Mouse (Mus musculus) urinary bladder, adult 18-20 months (tissue): ENCODE measurements around the gene Med11.
A peak's percentile ranks its signal among the peaks of the same experiment; 100 is the strongest.
"Not testable (repeated sequence)": the region's sequence is repeated elsewhere in the genome, so short reads cannot be mapped to it uniquely, and the experiment has no call there.

ENCODE experiments used
- DNase-seq, 2 experiments: peaks; one replicate each; pipeline ENCODE4 v3.0.0; 2022; ENCODE audit warnings: low spot score in 2 of 2, mixed read lengths in 2 of 2

Med11 gene

DNA sequence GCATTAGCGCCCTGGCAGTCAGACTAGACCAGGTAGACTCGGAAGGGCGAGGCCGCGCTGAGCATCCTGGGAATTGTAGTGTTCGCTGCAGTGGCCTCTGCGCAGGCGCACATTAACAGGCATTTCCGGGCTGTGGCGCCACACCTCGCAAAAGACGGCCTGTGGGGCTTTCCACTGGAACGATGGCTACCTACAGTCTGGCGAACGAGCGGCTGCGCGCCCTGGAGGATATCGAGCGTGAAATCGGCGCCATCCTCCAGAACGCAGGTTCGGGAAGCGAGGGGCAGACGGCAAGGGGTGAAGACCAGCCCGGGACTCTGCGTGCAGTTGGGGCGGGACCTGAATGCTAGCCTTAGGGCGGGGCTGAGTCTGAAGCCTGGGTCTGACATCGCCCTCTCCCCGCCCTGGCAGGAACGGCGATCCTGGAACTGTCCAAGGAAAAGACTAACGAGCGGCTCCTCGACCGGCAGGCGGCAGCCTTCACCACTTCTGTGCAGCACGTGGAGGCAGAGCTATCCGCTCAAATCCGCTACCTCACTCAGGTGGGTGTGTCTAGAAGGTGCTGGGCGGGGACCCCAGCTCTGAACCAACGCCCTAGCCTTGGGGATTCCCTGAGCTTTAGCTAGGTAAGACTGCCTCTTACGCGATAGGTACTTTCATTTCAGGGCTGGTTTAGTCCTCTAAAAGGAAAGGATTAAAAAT is at the start of gene Med11:
Gene Med11, plus strand, starts transcription at position 123 of the 702 bp plus-strand sequence.
- peak; percentile 97 to 98 for DNase-seq

GRCm38 (mm10) chr11:70403598-70403997 is 48.1 kb upstream of the Med11 start:
- DNase-seq: peak in 1 of 2 experiments; percentile 37

- DNase-seq: peak; percentile 81 to 92
Observed at GRCm38 (mm10) chr11:70409594-70410296, 42.0 kb upstream of the Med11 start, which contains the start of gene Pelp1. Gene Pelp1, minus strand, starts transcription at chr11:70410031.

DNA sequence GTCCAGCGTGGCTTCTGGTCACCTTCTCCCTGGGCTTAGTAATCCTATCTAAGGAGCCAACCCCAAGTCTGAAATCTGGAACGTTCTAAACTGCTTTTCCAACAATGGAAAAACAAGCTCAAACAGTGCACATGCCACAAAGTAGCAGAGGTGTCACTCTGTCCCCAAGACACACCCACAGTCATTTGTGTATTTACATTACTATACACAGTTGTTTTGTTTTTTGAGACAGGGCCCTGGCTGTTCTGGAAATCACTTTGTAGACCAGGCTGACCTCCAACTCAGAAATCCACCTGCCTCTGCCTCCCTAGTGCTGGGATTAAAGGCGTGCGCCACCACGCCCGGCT is 41.4 kb upstream of the Med11 start:
- DNase-seq: no peak

DNA sequence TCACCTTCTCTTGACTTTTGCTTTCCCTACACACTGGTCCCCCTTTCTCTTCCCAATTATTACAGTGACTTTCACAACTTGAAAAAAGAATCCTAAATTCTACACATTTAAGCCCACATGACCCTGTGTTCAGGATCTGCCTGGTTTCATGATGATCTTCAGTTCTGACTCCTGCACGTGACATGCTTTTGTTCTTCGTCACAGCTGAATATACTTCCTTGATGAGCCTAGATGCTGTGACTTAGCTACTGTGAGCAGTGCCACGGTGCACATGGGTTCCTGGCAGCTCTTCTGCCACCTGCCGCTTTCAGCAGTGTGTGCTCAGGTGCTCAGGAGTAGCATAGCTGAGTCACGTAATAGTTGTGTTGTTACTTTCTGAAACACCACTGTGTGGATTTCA is 39.1 kb upstream of the Med11 start:
- no peak for DNase-seq

DNA sequence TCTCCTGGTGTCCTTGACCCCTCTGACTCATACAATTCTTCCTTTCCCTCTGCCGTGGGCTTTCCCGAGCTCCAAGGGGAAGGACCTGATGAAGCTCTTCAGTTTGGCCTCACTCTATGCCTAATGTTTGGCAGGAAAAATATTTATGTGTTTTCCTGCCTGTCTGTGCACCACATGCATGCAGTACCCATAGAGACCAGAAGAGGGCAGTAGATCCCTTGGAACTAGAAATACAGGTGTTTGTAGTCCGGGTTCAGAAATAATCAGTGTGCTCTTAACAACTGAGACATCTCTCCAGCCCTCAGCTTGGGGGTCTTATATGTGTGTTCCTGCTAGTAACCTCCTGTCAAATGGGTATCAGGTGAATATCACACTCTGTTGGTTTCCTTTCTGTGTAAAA is 37.8 kb upstream of the Med11 start:
- DNase-seq: peak in 1 of 2 experiments; percentile 55

- no peak for DNase-seq
Observed at GRCm38 (mm10) chr11:70418199-70418598, 33.5 kb upstream of the Med11 start.

DNA sequence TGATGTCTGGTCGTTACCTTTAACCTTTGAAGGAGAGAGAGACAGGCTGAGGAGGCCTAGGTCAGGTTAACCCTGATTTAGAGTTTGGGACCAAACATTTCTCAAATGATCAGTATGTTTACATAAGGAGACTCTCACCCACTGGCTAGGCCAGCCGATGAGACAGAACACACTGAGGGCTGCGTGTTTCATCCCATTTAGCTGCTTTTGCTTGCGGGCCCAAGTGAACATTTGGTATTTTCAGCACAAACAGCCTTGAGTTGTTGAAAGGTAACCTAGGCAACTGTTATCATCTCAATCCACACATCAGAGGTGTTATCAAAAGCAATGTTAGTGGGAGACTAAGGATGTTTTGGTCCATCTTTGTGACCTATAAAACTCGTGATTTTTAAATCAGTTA is 32.2 kb upstream of the Med11 start:
- DNase-seq: no peak

DNA sequence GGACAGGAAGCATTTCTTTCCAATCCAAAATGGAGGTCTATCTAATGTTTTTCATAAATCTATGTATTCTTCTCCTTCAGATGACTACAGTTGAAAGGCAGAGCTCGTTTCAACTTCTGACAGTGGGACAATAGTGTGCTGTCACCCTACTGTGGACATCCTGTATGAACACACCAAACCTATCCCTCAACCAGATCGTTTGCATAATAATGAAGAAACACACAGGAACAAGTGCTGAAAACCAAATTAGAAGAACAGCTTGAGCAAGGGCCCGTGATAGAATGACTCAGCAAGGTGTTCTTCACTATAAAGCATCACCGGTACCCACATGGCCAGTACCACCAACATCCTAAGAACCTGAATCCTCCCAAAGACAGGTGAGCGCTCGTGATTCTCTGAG is 25.1 kb upstream of the Med11 start:
- DNase-seq: not testable (repeated sequence)

DNA sequence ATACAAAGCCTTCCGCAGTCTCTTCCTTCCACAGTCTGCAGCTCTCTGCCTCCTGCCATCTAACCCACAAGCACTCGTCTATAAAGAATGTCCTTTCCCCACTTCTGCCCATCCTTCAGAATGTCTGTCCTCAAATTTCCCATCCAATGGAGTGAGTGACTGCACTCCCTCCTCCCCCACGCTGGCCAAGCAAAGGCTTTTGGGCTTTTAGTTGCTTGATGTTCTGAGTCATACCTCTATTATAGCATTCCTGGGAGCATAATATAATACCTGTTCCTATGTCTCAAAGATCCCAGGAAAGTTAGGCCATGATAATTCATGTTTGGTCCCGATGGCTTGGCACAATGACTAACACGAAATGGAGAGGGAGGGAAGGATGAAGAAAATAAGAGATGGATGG is 20.1 kb upstream of the Med11 start:
- no peak for DNase-seq

GRCm38 (mm10) chr11:70432048-70432894 is 19.4 kb upstream of the Med11 start, which contains the start of gene Arrb2:
Gene Arrb2, plus strand, starts transcription at chr11:70432635.
- peak; percentile 95 to 99 for DNase-seq

- no peak for DNase-seq
Observed at GRCm38 (mm10) chr11:70432895-70433568, 18.7 kb upstream of the Med11 start.

DNA sequence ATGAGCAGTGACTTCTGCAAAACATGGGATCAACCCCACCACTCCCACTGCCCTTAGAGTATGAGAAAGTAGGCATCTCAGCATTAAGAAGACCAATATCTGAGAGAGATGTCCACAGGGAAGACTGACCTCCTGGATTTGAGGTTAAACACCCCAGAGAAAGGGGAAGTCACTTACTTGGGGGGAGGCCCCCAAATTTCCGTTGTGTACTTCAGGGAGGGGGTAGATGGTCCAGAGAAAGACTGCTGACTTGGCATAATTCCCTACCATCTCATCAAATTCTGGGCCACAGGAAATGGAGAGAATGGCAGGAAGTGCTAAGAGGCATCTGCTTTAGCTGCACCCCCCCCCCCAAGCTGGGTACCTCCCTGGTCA is 18.2 kb upstream of the Med11 start:
- DNase-seq: no peak

DNA sequence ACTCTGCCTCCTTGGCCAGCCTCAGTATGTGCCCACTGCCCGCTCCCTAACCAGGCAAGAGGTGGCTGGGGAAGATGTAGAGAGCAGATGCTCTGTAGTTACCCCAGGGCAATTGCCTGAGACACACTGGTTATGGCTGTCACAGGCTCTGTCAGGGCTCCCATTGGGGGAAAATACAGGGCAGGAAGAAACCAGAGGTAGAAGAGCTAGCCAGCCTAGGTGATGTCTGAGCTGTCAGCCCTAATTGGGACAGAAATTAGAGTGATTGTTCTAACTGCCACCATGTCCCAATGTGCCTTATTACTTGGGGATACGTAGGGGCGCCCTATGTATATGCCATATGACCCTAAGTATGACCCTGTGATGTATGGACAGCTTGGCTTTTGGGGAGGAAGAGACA is 17.8 kb upstream of the Med11 start:
- DNase-seq: no peak

- DNase-seq: no peak
Observed at GRCm38 (mm10) chr11:70435476-70435875, 16.2 kb upstream of the Med11 start.

DNA sequence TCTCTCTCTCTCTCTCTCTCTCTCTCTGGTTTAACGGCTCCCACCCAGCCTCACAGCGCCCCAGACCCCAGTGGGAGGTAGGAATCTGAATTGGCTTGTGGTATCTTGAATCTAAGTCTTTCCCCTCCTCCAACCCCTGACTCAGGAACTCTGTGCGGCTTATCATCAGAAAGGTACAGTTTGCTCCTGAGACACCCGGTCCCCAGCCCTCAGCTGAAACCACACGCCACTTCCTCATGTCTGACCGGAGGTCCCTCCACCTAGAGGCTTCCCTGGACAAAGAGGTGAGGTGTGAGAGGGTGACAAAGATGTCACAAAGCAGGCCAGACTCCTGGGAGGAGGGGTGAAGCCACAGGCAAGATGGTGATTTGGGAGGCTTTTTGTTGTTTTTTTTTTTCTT is 14.3 kb upstream of the Med11 start:
- no peak for DNase-seq

DNA sequence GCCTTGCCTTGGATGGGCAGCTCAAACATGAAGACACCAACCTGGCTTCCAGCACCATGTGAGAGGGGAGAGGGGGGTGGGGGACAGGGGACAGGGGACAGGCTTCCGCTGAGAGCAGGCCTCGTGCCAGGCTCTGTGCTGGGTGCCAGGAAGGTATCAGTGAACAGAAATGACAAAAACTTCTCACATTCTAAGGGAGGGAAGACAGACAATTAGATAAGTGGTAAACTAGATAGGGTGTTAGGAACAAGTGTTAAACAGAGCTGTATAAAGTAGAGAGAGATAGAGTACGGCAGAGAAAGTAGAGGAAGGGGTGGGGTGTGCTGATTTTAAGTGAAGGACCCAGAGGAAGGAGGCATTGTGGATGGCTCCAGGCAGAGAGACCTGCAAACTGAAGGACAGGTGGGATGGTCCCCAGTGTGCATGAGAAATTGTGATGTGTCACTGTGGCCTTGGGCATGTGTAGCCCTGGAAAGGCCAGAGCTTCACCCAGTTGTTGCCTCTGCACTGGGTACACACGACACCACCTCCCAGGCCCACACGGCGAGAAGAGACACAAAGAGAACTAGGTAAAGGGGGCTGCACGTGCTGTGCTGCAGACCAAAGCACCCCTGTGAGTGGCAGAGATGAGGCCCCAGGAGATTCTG is 12.9 kb upstream of the Med11 start:
- DNase-seq: no peak

GRCm38 (mm10) chr11:70440637-70441036 is 11.1 kb upstream of the Med11 start:
- no peak for DNase-seq

GRCm38 (mm10) chr11:70441882-70442281 is 9.8 kb upstream of the Med11 start:
- DNase-seq: no peak

DNA sequence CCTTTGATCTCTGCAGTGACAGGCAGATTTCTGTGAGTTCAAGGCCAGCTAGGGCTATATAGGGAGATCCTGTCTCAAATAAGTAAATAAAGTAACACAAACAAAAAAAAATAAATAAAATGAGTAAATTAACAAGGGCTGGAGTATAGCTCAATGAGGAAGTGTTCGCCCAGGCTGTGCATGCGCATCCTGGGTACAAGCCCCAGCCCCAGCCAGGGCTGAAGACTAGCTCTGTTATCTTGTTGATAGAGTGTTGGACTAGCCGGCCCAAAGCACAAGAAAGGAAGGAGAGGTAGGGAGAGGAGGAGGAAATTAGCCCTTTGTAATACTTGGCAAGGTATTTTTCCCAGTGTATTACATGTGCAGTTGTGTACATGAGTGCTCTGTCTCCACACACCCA is 7.8 kb upstream of the Med11 start:
- no peak for DNase-seq

GRCm38 (mm10) chr11:70444667-70445066 is 7.1 kb upstream of the Med11 start:
- DNase-seq: no peak
